Mouse (Mus musculus) CH12.LX (cell line): Measurements from ENCODE around the gene Dpf1. TPM values are rescaled to one million over a fixed set of nuclear protein-coding genes. Genes with fewer than 3 reads are reported as not detected.

Experiments
- DNase-seq: peaks from one replicate; pipeline ENCODE4 v3.0.0-alpha.2; 2013; ENCODE audit errors: extremely low read depth
- H3K27ac ChIP-seq: 2 replicates; pipeline ENCODE4 v1.5.1; 2012; ENCODE audit warnings: low read depth, mild to moderate bottlenecking, control low read depth, moderate library complexity; ENCODE audit not compliant: insufficient read depth
- H3K27me3 ChIP-seq: replicated peaks from 2 replicates; pipeline ENCODE3; 2012; ENCODE audit warnings: inconsistent platforms
- H3K36me3 ChIP-seq, 2 experiments: replicated peaks in 1 of 2; 2 replicates each; pipeline versions ENCODE3 to v1.6.1; 2012; ENCODE audit warnings: inconsistent platforms in 1 of 2, low read length in 1 of 2, mild to moderate bottlenecking in 1 of 2, mixed read lengths in 1 of 2, moderate library complexity in 1 of 2; ENCODE audit not compliant: control insufficient read depth in 1 of 2, insufficient read depth in 1 of 2
- H3K4me1 ChIP-seq, 2 experiments: 2 replicates each; pipeline ENCODE4 v1.6.1; 2012; ENCODE audit warnings: inconsistent platforms in 1 of 2, moderate library complexity in 1 of 2; ENCODE audit not compliant: insufficient read depth in 2 of 2, control insufficient read depth in 1 of 2
- H3K4me2 ChIP-seq: 2 replicates; pipeline ENCODE4 v1.6.1; 2012; ENCODE audit warnings: low read depth, mild to moderate bottlenecking, control low read depth; ENCODE audit not compliant: poor library complexity, insufficient read depth, severe bottlenecking
- H3K4me3 ChIP-seq, 3 experiments: fragments of 150-350 bp in 1 of 3; sonication (generic) in 1 of 3; replicated peaks in 1 of 3; 2 replicates each; pipeline versions ENCODE3 to v1.5.1; 2011 to 2012; ENCODE audit warnings: low read depth in 2 of 3, low read length in 2 of 3, mild to moderate bottlenecking in 2 of 3, moderate library complexity in 2 of 3, control low read depth in 1 of 3, improper control_type of control experiment in 1 of 3, inconsistent platforms in 1 of 3, mixed read lengths in 1 of 3; ENCODE audit not compliant: poor library complexity in 1 of 3
- H3K79me2 ChIP-seq: replicated peaks from 2 replicates; pipeline ENCODE4 v1.6.1; 2012; ENCODE audit warnings: mild to moderate bottlenecking, moderate library complexity; ENCODE audit not compliant: control insufficient read depth, poor library complexity, insufficient read depth, severe bottlenecking; ENCODE audit errors: extremely low read depth
- H3K9ac ChIP-seq: 2 replicates; pipeline ENCODE4 v1.6.1; 2012; ENCODE audit warnings: low read depth, mild to moderate bottlenecking, control low read depth, moderate library complexity; ENCODE audit not compliant: insufficient read depth
- H3K9me3 ChIP-seq: replicated peaks from 2 replicates; pipeline ENCODE3; 2012; ENCODE audit warnings: low read length, inconsistent platforms, mixed read lengths
- CHD2 ChIP-seq: IDR thresholded peaks from 2 replicates; pipeline ENCODE4 v1.6.1; 2011; ENCODE audit warnings: low read length, improper control_type of control experiment
- CTCF ChIP-seq, 2 experiments: IDR thresholded peaks in 1 of 2; conservative IDR thresholded peaks in 1 of 2; 2 replicates each; pipeline ENCODE4 v1.5.1; 2011 to 2012; ENCODE audit warnings: low read depth in 2 of 2, low read length in 2 of 2, improper control_type of control experiment in 1 of 2, inconsistent platforms in 1 of 2, mild to moderate bottlenecking in 1 of 2, moderate library complexity in 1 of 2
- E2F4 ChIP-seq: IDR thresholded peaks from 2 replicates; pipeline ENCODE4 v1.6.1; 2011; ENCODE audit warnings: low read depth, low read length, improper control_type of control experiment; ENCODE audit not compliant: insufficient replicate concordance
- EP300 ChIP-seq: IDR thresholded peaks from 2 replicates; pipeline ENCODE4 v1.6.1; 2011; ENCODE audit warnings: low read length, improper control_type of control experiment
- ETS1 ChIP-seq: conservative IDR thresholded peaks from 2 replicates; pipeline ENCODE4 v1.6.1; 2012; ENCODE audit warnings: low read depth, mild to moderate bottlenecking, inconsistent platforms, low read length, improper control_type of control experiment, moderate library complexity
- IRF4 ChIP-seq: IDR thresholded peaks from 2 replicates; pipeline ENCODE4 v1.6.1; 2014; ENCODE audit warnings: low read depth, mild to moderate bottlenecking, inconsistent platforms, low read length, improper control_type of control experiment
- MAFK ChIP-seq: IDR thresholded peaks from 2 replicates; pipeline ENCODE4 v1.6.1; 2011; ENCODE audit warnings: low read length, improper control_type of control experiment; ENCODE audit not compliant: insufficient replicate concordance
- MAX ChIP-seq: IDR thresholded peaks from 2 replicates; pipeline ENCODE4 v1.6.1; 2011; ENCODE audit warnings: low read length, improper control_type of control experiment
- MEF2A ChIP-seq: IDR thresholded peaks from 2 replicates; pipeline ENCODE4 v1.6.1; 2014; ENCODE audit warnings: low read depth, mild to moderate bottlenecking, inconsistent platforms, low read length, improper control_type of control experiment, borderline replicate concordance
- MXI1 ChIP-seq: IDR thresholded peaks from 2 replicates; pipeline ENCODE4 v1.6.1; 2011; ENCODE audit warnings: mild to moderate bottlenecking, low read depth, low read length, improper control_type of control experiment
- NELFE ChIP-seq: IDR thresholded peaks from 2 replicates; pipeline ENCODE4 v1.6.1; 2011; ENCODE audit warnings: low read depth, low read length, improper control_type of control experiment
- PAX5 ChIP-seq: IDR thresholded peaks from 2 replicates; pipeline ENCODE4 v1.6.1; 2012; ENCODE audit warnings: low read length, inconsistent platforms, mixed read lengths
- POLR2A ChIP-seq: IDR thresholded peaks from 2 replicates; pipeline ENCODE4 v1.6.1; 2011; ENCODE audit warnings: low read depth, mild to moderate bottlenecking, improper control_type of control experiment, low read length
- POLR2AphosphoS2 ChIP-seq: IDR thresholded peaks from 2 replicates; pipeline ENCODE4 v1.6.1; 2011; ENCODE audit warnings: low read depth, low read length, improper control_type of control experiment
- USF1 ChIP-seq: IDR thresholded peaks from 2 replicates; pipeline ENCODE4 v1.6.1; 2014; ENCODE audit warnings: low read depth, mild to moderate bottlenecking, inconsistent platforms, low read length, improper control_type of control experiment
- ZC3H11A ChIP-seq: IDR thresholded peaks from 2 replicates; pipeline ENCODE4 v1.6.1; 2012; ENCODE audit warnings: low read depth, mild to moderate bottlenecking, inconsistent platforms, low read length, improper control_type of control experiment
- dilution Hi-C: fragments of 300-500 bp; cut with MboI; formaldehyde crosslinking; loops from 2 replicates; pipeline ENCODE4 v1.14.3; 2020; ENCODE audit warnings: low sequenced_read_pairs; ENCODE audit not compliant: extremely low pct_unique_long_range_greater_than_20kb, extremely low pct_ligation_motif_present
- in situ Hi-C: fragments of 300-500 bp; cut with MboI; formaldehyde crosslinking; loops from 3 replicates; pipeline ENCODE4 v1.14.3; 2019; ENCODE audit warnings: low sequenced_read_pairs, low pct_ligation_motif_present, low pct_unique_long_range_greater_than_20kb, mixed read lengths
- polyA plus RNA-seq: library from polyadenylated mRNA; unstranded; fragments of >175 nt; gene quantifications from 2 replicates; pipeline ENCODE4 v1.2.1, GENCODE M21; 2012; ENCODE audit warnings: low read depth; ENCODE audit not compliant: insufficient read length
- total RNA-seq, 2 experiments: library from RNA; depleted of rRNA; stranded (reverse); fragments of 300-350 nt in 1 of 2; fragments of >200 nt in 1 of 2; gene quantifications; 2 replicates each; pipeline ENCODE4 v1.2.3; 2012 to 2014

Gene Dpf1
- total and polyA plus RNA-seq, 3 experiments: 0.38 to 3.0 (median 0.97) TPM

DNA sequence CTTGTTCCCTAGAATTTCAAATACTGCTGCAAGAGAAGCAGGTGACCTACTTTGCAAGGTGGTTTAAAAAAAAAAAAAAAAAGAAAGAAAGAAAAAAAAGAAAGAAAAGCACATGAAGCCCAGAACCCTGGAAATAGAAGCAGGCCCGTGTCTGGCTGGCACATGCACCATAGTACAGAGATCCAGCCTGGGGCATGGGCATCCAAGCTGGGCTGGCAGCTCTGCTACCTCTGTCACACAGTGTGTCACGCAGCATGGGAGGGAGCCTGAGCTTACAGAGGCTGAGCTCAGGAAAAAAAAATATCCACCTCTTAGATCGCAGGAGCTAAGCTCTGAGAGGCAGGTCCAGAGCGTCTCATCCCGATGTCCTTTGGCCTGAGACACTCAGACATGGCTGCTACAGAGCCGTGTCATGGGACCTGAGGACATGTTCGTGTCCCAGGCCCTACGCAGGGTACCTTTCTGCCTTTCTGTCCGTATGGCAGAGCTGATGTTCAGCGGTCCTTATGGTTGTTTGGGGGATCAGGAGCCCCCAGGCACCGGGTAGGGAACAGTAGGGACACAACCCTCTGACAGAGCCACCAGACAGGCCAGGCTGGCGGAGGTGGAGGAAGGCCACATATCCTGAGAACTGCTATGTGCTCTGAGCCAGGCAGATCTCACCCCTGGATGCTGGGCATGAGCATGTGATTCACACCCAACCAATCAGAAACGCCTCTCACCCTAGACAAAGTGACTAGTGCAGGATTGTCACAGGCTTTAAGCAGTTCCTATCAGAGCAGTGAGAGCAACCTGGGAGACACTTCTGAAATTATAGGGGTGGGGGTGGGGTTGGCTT lies 63.6 kb downstream of the Dpf1 start:
- dilution Hi-C loops: no loop called here
- Histone ChIP-seq H3K4me1 (no peaks in the 10 kb centered on the region), H3K9me3 (no peaks in the 10 kb centered on the region), H3K4me3 (no peak overlapping the region), H3K79me2 (no peaks in the 10 kb centered on the region)
- in situ Hi-C loops: no loop called here
- DNase-seq: no peak
- TF ChIP-seq MAFK: no peak
- no peak for TF ChIP-seq E2F4
- TF ChIP-seq PAX5: no peak
- no peak for TF ChIP-seq ZC3H11A
- no peak for TF ChIP-seq CHD2
- TF ChIP-seq CTCF (conservative IDR thresholded peaks at IDR 0.05 in 1 of 2, IDR thresholded peaks at IDR 0.05 in 1 of 2; ENCODE audit: low read depth in 2 of 2, low read length in 2 of 2): no peak
- no peak for TF ChIP-seq IRF4
- TF ChIP-seq NELFE: no peak
- TF ChIP-seq MEF2A: no peak
- TF ChIP-seq EP300: no peak
- TF ChIP-seq USF1: no peak
- no peak for TF ChIP-seq ETS1
- TF ChIP-seq POLR2A: no peak
- TF ChIP-seq POLR2AphosphoS2: no peak
- TF ChIP-seq MAX: no peak
- no peak for TF ChIP-seq MXI1
- TF ChIP-seq, all 38 proteins: peak for 0
- Histone ChIP-seq H3K4me2 (no peak overlapping the region), H3K9ac (no peak overlapping the region), H3K27ac (no peak overlapping the region), H3K36me3 (peaks cover 0 to 42% of the 10 kb centered on the region in 2 experiments), H3K27me3 (no peaks in the 10 kb centered on the region)

Other genes with a start within 250 kb of the Dpf1 start
- 0.63 and 0.68 TPM in 2 replicates for gene Ryr1, start 178.8 kb upstream of the Dpf1 start, total RNA-seq (2012; rRNA removed)
- gene Ryr1, start 178.8 kb upstream of the Dpf1 start, total RNA-seq (2014; rRNA removed): 0.43 TPM in 2 replicates
- gene Ryr1, start 178.8 kb upstream of the Dpf1 start, polyA plus RNA-seq: 0.86 and 1.1 TPM in 2 replicates
- gene Rasgrp4, start 169.1 kb upstream of the Dpf1 start, total RNA-seq (2012; rRNA removed): 0.88 and 1.4 TPM in 2 replicates
- 0.26 and 0.58 TPM in 2 replicates for gene Rasgrp4, start 169.1 kb upstream of the Dpf1 start, total RNA-seq (2014; rRNA removed)
- gene Rasgrp4, start 169.1 kb upstream of the Dpf1 start, polyA plus RNA-seq: 2.9 and 3.2 TPM in 2 replicates
- 13.8 and 14.5 TPM in 2 replicates for gene Fam98c, start 147.7 kb upstream of the Dpf1 start, total RNA-seq (2012; rRNA removed)
- 13.0 and 14.1 TPM in 2 replicates for gene Fam98c, start 147.7 kb upstream of the Dpf1 start, total RNA-seq (2014; rRNA removed)
- gene Fam98c, start 147.7 kb upstream of the Dpf1 start, polyA plus RNA-seq: 15.2 and 17.9 TPM in 2 replicates
- gene Ggn, start 133.7 kb upstream of the Dpf1 start, total RNA-seq (2012; rRNA removed): 0.30 and 0.38 TPM in 2 replicates
- 0.13 TPM in 1 of 2 replicates, not detected in the other for gene Ggn, start 133.7 kb upstream of the Dpf1 start, total RNA-seq (2014; rRNA removed)
- 1.0 and 1.5 TPM in 2 replicates for gene Ggn, start 133.7 kb upstream of the Dpf1 start, polyA plus RNA-seq
- gene Spred3, start 133.5 kb upstream of the Dpf1 start, total RNA-seq (2012; rRNA removed): 2.2 and 3.3 TPM in 2 replicates
- 1.2 and 1.6 TPM in 2 replicates for gene Spred3, start 133.5 kb upstream of the Dpf1 start, total RNA-seq (2014; rRNA removed)
- 6.0 and 6.6 TPM in 2 replicates for gene Spred3, start 133.5 kb upstream of the Dpf1 start, polyA plus RNA-seq
- 321 and 335 TPM in 2 replicates for gene Psmd8, start 123.2 kb upstream of the Dpf1 start, total RNA-seq (2012; rRNA removed)
- gene Psmd8, start 123.2 kb upstream of the Dpf1 start, total RNA-seq (2014; rRNA removed): 455 and 479 TPM in 2 replicates
- 308 and 348 TPM in 2 replicates for gene Psmd8, start 123.2 kb upstream of the Dpf1 start, polyA plus RNA-seq
- gene Catsperg1, start 89.9 kb upstream of the Dpf1 start, total RNA-seq (2012; rRNA removed): 0.38 and 0.93 TPM in 2 replicates
- gene Catsperg1, start 89.9 kb upstream of the Dpf1 start, total RNA-seq (2014; rRNA removed): 0.68 and 0.72 TPM in 2 replicates
- 1.4 and 2.0 TPM in 2 replicates for gene Catsperg1, start 89.9 kb upstream of the Dpf1 start, polyA plus RNA-seq
- 4.0 TPM in 2 replicates for gene Kcnk6, start 71.4 kb upstream of the Dpf1 start, total RNA-seq (2012; rRNA removed)
- gene Kcnk6, start 71.4 kb upstream of the Dpf1 start, total RNA-seq (2014; rRNA removed): 1.2 and 2.2 TPM in 2 replicates
- gene Kcnk6, start 71.4 kb upstream of the Dpf1 start, polyA plus RNA-seq: 1.2 and 1.9 TPM in 2 replicates
- gene Yif1b, start 65.6 kb upstream of the Dpf1 start, total RNA-seq (2012; rRNA removed): 84.2 and 99.4 TPM in 2 replicates
- 61.6 and 69.4 TPM in 2 replicates for gene Yif1b, start 65.6 kb upstream of the Dpf1 start, total RNA-seq (2014; rRNA removed)
- gene Yif1b, start 65.6 kb upstream of the Dpf1 start, polyA plus RNA-seq: 61.0 and 63.0 TPM in 2 replicates
- gene 2200002D01Rik, start 55.5 kb upstream of the Dpf1 start, total RNA-seq (2012; rRNA removed): 3.7 and 5.8 TPM in 2 replicates
- not detected in 2 replicates for gene 2200002D01Rik, start 55.5 kb upstream of the Dpf1 start, total RNA-seq (2014; rRNA removed)
- not detected in 2 replicates for gene 2200002D01Rik, start 55.5 kb upstream of the Dpf1 start, polyA plus RNA-seq
- gene Spint2, start 22.0 kb upstream of the Dpf1 start, total RNA-seq (2012; rRNA removed): 25.6 and 29.1 TPM in 2 replicates
- gene Spint2, start 22.0 kb upstream of the Dpf1 start, total RNA-seq (2014; rRNA removed): not detected in 2 replicates
- gene Spint2, start 22.0 kb upstream of the Dpf1 start, polyA plus RNA-seq: 3.7 and 4.1 TPM in 2 replicates
- gene Ppp1r14a, start 14.6 kb upstream of the Dpf1 start, total RNA-seq (2012; rRNA removed): not detected in 2 replicates
- gene Ppp1r14a, start 14.6 kb upstream of the Dpf1 start, total RNA-seq (2014; rRNA removed): not detected in 2 replicates
- gene Ppp1r14a, start 14.6 kb upstream of the Dpf1 start, polyA plus RNA-seq: not detected in 2 replicates
- gene Sipa1l3, start 214.7 kb downstream of the Dpf1 start, total RNA-seq (2012; rRNA removed): 5.2 and 5.9 TPM in 2 replicates
- 0.61 and 1.6 TPM in 2 replicates for gene Sipa1l3, start 214.7 kb downstream of the Dpf1 start, total RNA-seq (2014; rRNA removed)
- 7.2 and 8.8 TPM in 2 replicates for gene Sipa1l3, start 214.7 kb downstream of the Dpf1 start, polyA plus RNA-seq